Mouse (Mus musculus) forebrain, embryonic 11.5 days (tissue): ENCODE measurements around the gene Ankrd28. TPM values are rescaled to one million over a fixed set of nuclear protein-coding genes. Genes with fewer than 3 reads are reported as not detected.
A peak's percentile ranks its signal among the peaks of the same experiment; 100 is the strongest.

Experiments used
- ATAC-seq: fragments of 200-750 bp; cut with Nextera tagmentation; replicated peaks from 2 replicates; pipeline ENCODE4 v1.8.0; 2017; ENCODE audit warnings: moderate TSS enrichment; ENCODE audit not compliant: low FRiP score
- DNase-seq: peaks from one replicate; pipeline ENCODE4 v3.0.0-alpha.2; 2017; ENCODE audit warnings: low spot score
- H3K27ac ChIP-seq: fragments of 300-500 bp; sonication (generic); 2 replicates; pipeline ENCODE4 v1.5.1; 2014; ENCODE audit warnings: low read depth, low read length
- H3K27me3 ChIP-seq: fragments of 300-500 bp; sonication (generic); 2 replicates; pipeline ENCODE4 v1.6.1; 2014; ENCODE audit warnings: mild to moderate bottlenecking, low read length, mixed read lengths; ENCODE audit not compliant: control insufficient read depth, insufficient read depth
- H3K36me3 ChIP-seq: fragments of 300-500 bp; sonication (generic); 2 replicates; pipeline ENCODE4 v1.6.1; 2014; ENCODE audit warnings: mild to moderate bottlenecking, low read length, moderate library complexity, mixed read lengths; ENCODE audit not compliant: control insufficient read depth, insufficient read depth
- H3K4me1 ChIP-seq: fragments of 300-500 bp; sonication (generic); replicated peaks from 2 replicates; pipeline ENCODE4 v1.6.1; 2014; ENCODE audit warnings: low read length, mixed read lengths; ENCODE audit not compliant: control insufficient read depth, insufficient read depth
- H3K4me2 ChIP-seq: fragments of 300-500 bp; sonication (generic); 2 replicates; pipeline ENCODE4 v1.6.1; 2014; ENCODE audit warnings: low read depth, mild to moderate bottlenecking, low read length, moderate library complexity, mixed read lengths; ENCODE audit not compliant: severe bottlenecking
- H3K4me3 ChIP-seq: fragments of 300-500 bp; sonication (generic); 2 replicates; pipeline ENCODE4 v1.5.1; 2014; ENCODE audit warnings: low read depth, low read length
- H3K9ac ChIP-seq: fragments of 300-500 bp; sonication (generic); 2 replicates; pipeline ENCODE4 v1.6.1; 2014; ENCODE audit warnings: low read length
- H3K9me3 ChIP-seq: fragments of 300-500 bp; sonication (generic); 2 replicates; pipeline ENCODE4 v1.6.1; 2016; ENCODE audit warnings: low read length, mixed read lengths; ENCODE audit not compliant: control insufficient read depth
- WGBS: fragments of 180-500 bp; shearing (Covaris S2); extraction: QIAGEN DNeasy Blood & Tissue Kit; methylation state at CpG from one replicate; pipeline ENCODE4 v1.1.7; 2014; 5-methylcytosine and 5-hydroxymethylcytosine counted together
- polyA plus RNA-seq: library from polyadenylated mRNA; unstranded; fragments of >200 nt; fragmentation: Nextera tagmentation; extraction: Ambion mirVana; gene quantifications from 2 replicates; pipeline ENCODE4 v1.2.1, GENCODE M21; 2014

Ankrd28 gene
- polyA plus RNA-seq, 1 experiment from 2014 or later, result 14.1 TPM

- Histone ChIP-seq H3K9ac (no peak overlapping the region), H3K27me3 (no peaks in the 10 kb centered on the region), H3K36me3 (no peaks in the 10 kb centered on the region), H3K9me3 (no peaks in the 10 kb centered on the region), H3K4me1 (peaks cover 17% of the 10 kb centered on the region), H3K27ac (no peak overlapping the region), H3K4me2 (no peak overlapping the region), H3K4me3 (no peak overlapping the region)
- ATAC-seq (no peak), DNase-seq (no peak)
- WGBS, result 92% methylated on average over 5 of the region's 5 CpGs
Measured at GRCm38 (mm10) chr14:31784975-31785374, 45.5 kb downstream of the Ankrd28 start.

DNA sequence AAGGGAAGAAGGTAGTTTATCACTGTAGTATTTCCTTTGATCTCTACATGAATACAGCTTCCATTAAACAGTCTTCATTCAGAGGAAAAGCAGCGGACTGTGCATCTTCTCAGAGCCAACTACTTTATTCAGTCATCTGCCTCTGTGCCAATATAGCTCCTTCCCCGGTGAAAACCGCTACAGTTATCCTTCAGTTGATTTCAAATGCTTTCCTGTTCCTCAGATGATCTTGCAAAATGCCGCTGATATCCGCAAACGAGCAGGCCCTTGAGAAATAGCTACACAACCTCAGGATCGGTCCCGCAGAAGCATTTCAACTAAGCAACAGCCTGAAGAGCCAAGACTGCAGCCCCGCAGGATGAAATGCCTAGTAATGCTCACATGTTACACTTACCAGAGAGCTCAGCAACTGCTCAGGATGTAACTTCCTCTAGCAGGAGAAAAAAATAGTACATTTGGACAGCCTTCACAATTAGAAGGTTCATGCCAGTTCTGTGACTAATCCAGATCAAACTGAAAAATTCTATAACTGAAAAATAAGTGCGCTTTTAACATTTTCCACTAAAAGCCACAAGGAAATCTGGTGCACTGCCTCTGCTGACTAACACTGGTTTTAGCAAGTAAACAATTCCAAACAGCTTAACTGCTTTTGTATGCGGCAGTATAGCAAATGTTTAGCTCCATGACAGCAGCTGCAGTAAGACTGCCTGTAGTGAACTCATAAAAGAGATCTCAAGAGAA, 49.0 kb downstream of the Ankrd28 start:
- Histone ChIP-seq H3K9me3 (no peaks in the 10 kb centered on the region), H3K27me3 (no peaks in the 10 kb centered on the region), H3K27ac (peak overlapping the region; percentile 74), H3K36me3 (no peaks in the 10 kb centered on the region), H3K9ac (peak overlapping the region; percentile 48), H3K4me1 (peaks cover 15% of the 10 kb centered on the region), H3K4me2 (peak overlapping the region; percentile 37), H3K4me3 (peak overlapping the region; percentile 12)
- DNase-seq (peak; percentile 62), ATAC-seq (no peak)
- 20% methylated on average over 11 of the region's 11 CpGs for WGBS

DNA sequence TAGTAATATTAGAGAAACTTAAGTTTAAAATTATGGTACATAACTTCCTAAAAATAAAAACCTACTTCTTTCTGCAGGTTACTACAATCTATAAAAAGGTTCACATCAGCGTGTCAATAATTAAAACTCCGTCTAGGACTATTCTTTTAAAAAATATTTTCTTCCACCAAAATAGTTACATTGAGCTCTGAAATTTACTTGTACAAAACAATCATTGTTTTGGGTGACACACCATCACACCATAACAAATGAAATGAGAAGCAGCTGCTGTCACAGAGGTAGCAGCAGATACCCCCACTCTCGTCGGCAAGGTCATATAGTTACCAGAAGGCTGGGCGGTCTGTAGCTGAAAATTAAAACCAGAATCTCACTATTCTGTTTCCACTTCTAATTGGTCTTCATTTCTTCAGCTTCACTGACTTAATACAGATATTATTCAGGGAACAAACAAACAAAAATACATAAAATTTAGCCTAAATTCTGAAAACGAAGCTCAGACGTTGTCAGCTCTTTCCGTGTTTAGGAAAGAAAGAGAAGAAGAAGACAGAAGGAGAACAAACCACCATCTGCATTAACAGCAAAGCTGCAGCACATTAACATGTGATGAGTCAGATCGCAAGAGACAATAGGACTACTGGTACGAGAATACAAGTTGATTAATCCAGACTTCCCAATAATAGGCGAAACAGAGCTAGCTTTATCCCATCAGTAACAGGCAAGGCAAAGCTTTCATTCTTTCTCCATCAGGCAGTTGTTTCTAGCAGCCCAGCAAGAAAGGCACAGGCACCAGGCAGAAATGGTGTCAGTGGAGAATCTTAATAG, 49.8 kb downstream of the Ankrd28 start:
- peak overlapping the region; percentile 12; the same call in 1 of the 2 replicates for H3K4me3 ChIP-seq
- ATAC-seq (no peak), DNase-seq (no peak)
- H3K9ac ChIP-seq, result peak overlapping the region; percentile 48
- peak overlapping the region; percentile 37; the same call in 1 of the 2 replicates for H3K4me2 ChIP-seq
- H3K27ac ChIP-seq, result peak overlapping the region; percentile 74
- peaks cover 15% of the 10 kb centered on the region for H3K4me1 ChIP-seq
- H3K27me3 ChIP-seq, result no peaks in the 10 kb centered on the region
- H3K36me3 ChIP-seq, result no peaks in the 10 kb centered on the region
- no peaks in the 10 kb centered on the region for H3K9me3 ChIP-seq
- WGBS, result 20% methylated on average over 11 of the region's 11 CpGs

DNA sequence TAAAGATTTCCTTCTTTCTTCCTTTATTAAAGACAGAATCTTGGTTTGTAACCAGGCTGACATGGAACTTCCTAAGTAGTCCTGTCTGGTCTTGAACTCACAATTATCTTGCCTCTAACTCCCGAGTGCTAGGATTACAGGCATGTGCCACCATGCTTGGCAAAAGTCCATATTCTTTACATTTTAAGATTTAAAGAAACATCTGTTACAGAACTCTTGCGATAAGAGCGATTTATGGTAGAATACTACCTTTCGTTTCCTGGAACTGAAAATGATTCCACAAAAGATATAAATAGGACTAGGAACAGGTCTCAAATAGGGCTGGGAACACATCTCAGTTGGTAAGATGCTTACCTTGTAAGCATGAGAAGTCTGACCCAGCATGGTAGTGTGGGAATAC, 56.9 kb downstream of the Ankrd28 start:
- Histone ChIP-seq H3K27me3 (no peaks in the 10 kb centered on the region), H3K4me3 (no peak overlapping the region), H3K36me3 (no peaks in the 10 kb centered on the region), H3K4me1 (no peaks in the 10 kb centered on the region), H3K27ac (no peak overlapping the region), H3K9ac (no peak overlapping the region), H3K9me3 (no peaks in the 10 kb centered on the region), H3K4me2 (no peak overlapping the region)
- ATAC-seq (no peak), DNase-seq (no peak)
- 97% methylated on average over 4 of the region's 4 CpGs for WGBS

- H3K36me3 ChIP-seq, result no peaks in the 10 kb centered on the region
- H3K9ac ChIP-seq, result no peak overlapping the region
- no peak overlapping the region for H3K27ac ChIP-seq
- no peak overlapping the region for H3K4me2 ChIP-seq
- no peak for ATAC-seq
- H3K27me3 ChIP-seq, result no peaks in the 10 kb centered on the region
- DNase-seq, result no peak
- H3K4me3 ChIP-seq, result no peak overlapping the region
- H3K9me3 ChIP-seq, result no peaks in the 10 kb centered on the region
- no peaks in the 10 kb centered on the region for H3K4me1 ChIP-seq
Measured at GRCm38 (mm10) chr14:31772251-31772650, 58.2 kb downstream of the Ankrd28 start.

- ATAC-seq (no peak), DNase-seq (no peak)
- H3K9ac ChIP-seq, result no peak overlapping the region
- no peaks in the 10 kb centered on the region for H3K27me3 ChIP-seq
- H3K27ac ChIP-seq, result no peak overlapping the region
- H3K9me3 ChIP-seq, result no peaks in the 10 kb centered on the region
- 97% methylated on average over 3 of the region's 3 CpGs for WGBS
- H3K36me3 ChIP-seq, result no peaks in the 10 kb centered on the region
- H3K4me2 ChIP-seq, result no peak overlapping the region
- no peaks in the 10 kb centered on the region for H3K4me1 ChIP-seq
- H3K4me3 ChIP-seq, result no peak overlapping the region
Measured at GRCm38 (mm10) chr14:31768531-31768930, 61.9 kb downstream of the Ankrd28 start.

DNA sequence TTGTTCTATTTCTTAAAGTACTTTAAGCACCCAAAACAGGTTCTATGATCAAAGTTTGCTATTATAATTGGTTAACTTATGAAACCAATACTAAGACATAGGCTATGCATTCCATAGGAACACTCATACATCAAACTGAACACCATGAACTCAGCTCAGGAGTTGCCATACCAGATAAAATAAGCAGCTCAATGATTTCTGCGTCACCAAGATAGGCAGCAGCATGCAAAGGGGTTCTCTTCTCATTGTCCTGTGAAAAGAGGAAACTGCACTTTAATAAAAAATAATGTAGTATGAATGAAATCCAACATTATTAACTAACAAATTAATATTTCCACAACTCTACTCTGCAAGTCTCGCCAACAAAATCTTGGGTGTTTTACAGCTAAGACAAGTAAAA, 66.4 kb downstream of the Ankrd28 start:
- Histone ChIP-seq H3K27ac (no peak overlapping the region), H3K4me2 (no peak overlapping the region), H3K9me3 (no peaks in the 10 kb centered on the region), H3K9ac (no peak overlapping the region), H3K27me3 (no peaks in the 10 kb centered on the region), H3K4me1 (no peaks in the 10 kb centered on the region), H3K36me3 (no peaks in the 10 kb centered on the region), H3K4me3 (no peak overlapping the region)
- ATAC-seq (no peak), DNase-seq (no peak)
- 94% methylated on average over 2 of the region's 2 CpGs for WGBS

DNA sequence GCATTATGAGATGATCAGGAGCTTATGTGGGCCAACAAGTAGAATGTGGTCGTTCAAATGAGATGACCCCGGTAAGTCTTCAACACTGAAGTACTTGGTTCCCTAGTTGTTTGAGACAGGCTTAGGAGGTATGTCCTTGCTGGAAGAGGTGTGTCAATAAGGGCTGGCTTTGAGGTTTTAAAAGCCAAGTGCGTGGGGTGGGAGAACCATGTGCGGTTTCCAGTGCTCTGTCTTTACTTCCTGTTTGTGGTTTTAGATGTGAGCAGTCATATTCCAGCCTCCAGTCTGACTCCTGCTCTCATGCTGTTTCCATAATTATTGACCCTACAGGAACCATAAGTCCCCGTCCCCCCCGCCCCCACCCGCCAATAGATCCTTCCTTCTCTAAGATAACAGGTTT, 68.7 kb downstream of the Ankrd28 start:
- Histone ChIP-seq H3K27me3 (no peaks in the 10 kb centered on the region), H3K36me3 (no peaks in the 10 kb centered on the region), H3K4me2 (no peak overlapping the region), H3K27ac (no peak overlapping the region), H3K9me3 (no peaks in the 10 kb centered on the region), H3K4me1 (no peaks in the 10 kb centered on the region), H3K4me3 (no peak overlapping the region), H3K9ac (no peak overlapping the region)
- ATAC-seq (no peak), DNase-seq (no peak)
- WGBS, result 94% methylated on average over 7 of the region's 7 CpGs
